Mouse (Mus musculus) ES-Bruce4 (cell line): ENCODE results near the gene Med16.

Experiments
- CTCF ChIP-seq: IDR thresholded peaks from one replicate; pipeline ENCODE4 v1.8.1; 2011; ENCODE audit warnings: low read depth, low read length
- POLR2A ChIP-seq: IDR thresholded peaks from one replicate; pipeline ENCODE4 v1.8.1; 2011; ENCODE audit warnings: low read length; ENCODE audit not compliant: insufficient read depth

DNA sequence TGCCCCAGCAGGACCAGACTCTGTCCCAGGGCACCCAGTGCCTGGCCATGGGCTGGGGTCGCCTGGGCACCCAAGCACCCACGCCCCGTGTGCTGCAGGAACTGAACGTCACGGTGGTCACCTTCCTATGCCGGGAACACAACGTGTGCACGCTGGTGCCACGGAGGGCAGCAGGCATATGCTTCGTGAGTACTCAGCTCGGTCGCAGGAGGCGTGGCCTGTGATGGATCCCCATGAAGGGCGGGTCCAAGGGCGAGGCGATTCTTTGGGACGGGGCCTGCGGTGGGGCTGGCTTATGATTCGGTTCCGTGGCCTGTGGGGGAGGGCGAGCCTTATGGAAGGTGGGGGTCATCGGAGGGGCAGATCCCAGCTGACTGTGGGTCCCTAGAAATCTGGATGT, 26.7 kb downstream of the Med16 start:
- TF ChIP-seq CTCF: no peak
- TF ChIP-seq POLR2A: no peak
